Mouse (Mus musculus) thymus, adult 2 months (tissue): ENCODE measurements around the gene Mocs2.

Experiments used
- CTCF ChIP-seq: fragments of 200-500 bp; IDR thresholded peaks from 2 replicates; pipeline ENCODE4 v1.5.1; 2012; ENCODE audit warnings: mild to moderate bottlenecking, control low read depth, low read length, moderate library complexity, borderline replicate concordance; ENCODE audit not compliant: control insufficient read depth, poor library complexity, insufficient read depth; ENCODE audit errors: extremely low read depth
- POLR2A ChIP-seq: fragments of 200-500 bp; IDR thresholded peaks from 2 replicates; pipeline ENCODE4 v1.6.1; 2012; ENCODE audit warnings: mild to moderate bottlenecking, low read length, control low read depth, moderate library complexity; ENCODE audit not compliant: control insufficient read depth, poor library complexity, insufficient read depth; ENCODE audit errors: extremely low read depth

DNA sequence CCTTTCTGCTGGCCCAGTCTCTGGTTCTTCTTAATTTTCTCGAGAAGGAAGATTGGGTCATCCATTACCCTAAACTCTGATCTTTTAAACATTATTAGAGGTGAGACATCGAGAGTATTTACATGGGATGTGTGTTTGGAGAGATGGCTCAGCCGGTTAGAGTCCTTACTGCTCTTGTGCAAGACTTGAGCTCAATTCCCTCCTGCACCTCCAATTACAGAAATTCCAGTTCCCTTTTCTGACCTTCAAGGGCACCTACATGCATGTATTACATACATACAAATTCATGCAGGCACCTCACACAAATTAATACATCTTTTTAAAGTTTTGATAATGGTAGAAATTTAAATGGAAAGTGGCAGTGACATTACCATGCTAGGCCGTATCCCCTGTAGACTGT, 22.5 kb downstream of the Mocs2 start:
- TF ChIP-seq CTCF (no peak), POLR2A (no peak)
